1 mouse cellular context compared by ENCODE assay signal in the genomic region with DNA sequence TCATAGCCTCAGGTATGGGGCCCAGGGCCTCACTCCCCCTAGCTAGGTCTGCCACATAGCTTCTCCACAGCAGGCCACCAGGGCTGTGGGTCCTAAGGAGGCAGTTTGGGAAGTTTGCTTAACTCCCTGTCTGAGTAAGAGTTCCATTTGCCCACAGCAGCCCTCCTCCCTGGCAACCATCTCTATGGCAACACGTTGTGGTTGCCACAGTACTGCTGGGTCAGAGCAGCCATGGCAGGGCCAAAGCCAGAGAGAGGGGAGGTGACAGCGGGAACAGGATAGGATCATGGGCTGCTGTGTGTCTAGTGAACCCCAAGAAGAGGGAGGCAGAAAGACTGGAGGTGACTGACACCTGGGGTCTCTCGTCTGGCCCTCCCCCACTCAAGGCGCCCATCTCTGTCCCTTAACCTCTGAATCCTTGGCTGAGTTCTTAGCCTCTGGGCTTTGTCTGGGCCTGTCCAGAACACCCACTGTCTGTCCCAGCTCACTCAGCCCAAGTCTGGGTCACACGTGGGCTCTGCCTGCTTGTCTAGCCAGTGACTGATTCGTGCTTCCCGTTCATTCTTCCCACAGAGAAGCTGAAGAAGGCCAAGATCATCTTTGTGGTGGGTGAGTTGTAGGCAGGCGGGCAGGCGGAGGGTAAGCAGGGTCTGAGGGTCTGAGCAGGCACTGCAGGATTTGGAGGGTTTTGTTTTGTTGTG.
TF ChIP-seq lines count a peak whose summit lies in the region.

No protein-coding gene starts in this region.

TF ChIP-seq in ES-E14, 5 proteins besides CTCF, POLR2A, EP300 and RAD21:
- no peak; the same call in 1 of the 2 replicates for TF ChIP-seq CHD2 (IDR thresholded peaks at IDR 0.05; ENCODE audit: low read depth, low read length)
- TF ChIP-seq MAFK (IDR thresholded peaks at IDR 0.05; ENCODE audit: insufficient read depth, low read depth, low read length), result no peak
- no peak for TF ChIP-seq ZNF384 (IDR thresholded peaks at IDR 0.05; ENCODE audit: low read depth, low read length)
- no peak for TF ChIP-seq HCFC1 (IDR thresholded peaks at IDR 0.05; ENCODE audit: borderline replicate concordance, insufficient read depth, low read length)
- TF ChIP-seq ZC3H11A (IDR thresholded peaks at IDR 0.05; ENCODE audit: borderline replicate concordance, low read depth, low read length), result no peak
